Mouse (Mus musculus): ENCODE data around the gene Pimreg.

Gene Pimreg

DNA sequence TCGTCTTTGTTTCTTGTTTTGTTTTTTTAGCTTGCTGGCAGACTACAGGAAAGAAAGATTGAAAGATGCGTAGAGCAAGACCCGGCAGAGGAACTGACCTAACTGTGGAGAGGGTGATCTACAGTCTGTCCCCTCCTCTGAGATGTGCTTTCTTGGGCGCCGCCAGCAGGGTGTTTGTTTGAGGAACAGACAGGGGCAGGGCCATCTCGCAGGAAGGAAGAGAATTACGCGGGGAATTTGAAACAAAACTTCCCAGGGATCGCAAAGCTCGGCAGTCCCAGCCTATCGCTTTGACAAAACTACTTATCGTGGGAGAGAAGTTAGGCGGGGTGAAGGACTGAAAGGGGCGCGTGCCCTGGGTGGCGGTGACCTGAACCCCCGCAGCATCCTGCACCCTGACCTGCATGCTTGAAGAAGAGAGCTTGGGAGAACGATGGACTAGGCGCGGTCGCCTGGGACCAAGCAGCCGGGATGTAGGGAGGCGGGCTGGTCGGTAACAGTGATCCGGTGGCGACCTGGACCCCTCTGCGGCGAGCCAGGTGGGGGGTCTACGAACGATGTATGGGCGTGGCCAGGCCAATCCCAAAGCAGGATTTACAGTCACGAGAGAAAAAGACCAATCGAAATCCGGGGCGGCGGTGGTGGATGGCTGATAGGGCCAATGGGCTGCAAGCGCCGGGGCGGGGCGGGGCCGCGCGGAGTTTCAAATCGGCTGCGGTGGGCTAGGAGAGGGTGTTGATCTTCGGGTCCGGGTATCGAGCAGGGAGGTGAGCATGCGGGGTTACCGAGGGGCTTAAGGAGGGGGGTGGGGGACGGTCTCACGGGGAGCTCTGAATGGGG, at the start of gene Pimreg:
Pimreg (plus strand) TSS at position 265 of the 840 bp plus-strand sequence.
- peak; percentile 84 for DNase-seq (ENCODE audit: low read depth, low spot score)

DNA sequence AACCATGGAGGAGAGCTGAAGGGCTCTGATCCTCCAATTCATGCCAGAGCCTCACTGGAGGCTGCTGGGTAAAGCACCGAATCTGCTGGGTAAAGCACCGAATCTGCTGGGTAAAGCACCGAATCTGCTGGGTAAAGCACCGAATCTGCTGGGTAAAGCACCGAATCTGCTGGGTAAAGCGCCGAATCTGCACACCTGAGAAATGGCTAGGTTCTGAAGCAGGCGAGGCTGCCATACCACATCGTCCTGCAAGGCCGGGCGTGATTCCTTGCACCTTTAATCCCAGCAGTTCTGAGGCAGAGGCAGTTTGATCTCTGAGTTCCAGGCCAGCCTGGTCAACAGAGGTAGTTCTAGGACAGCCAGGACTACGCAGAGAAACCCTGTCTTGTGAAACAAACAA, 49.4 kb upstream of the Pimreg start:
- no peak for DNase-seq (ENCODE audit: low read depth, low spot score)

DNA sequence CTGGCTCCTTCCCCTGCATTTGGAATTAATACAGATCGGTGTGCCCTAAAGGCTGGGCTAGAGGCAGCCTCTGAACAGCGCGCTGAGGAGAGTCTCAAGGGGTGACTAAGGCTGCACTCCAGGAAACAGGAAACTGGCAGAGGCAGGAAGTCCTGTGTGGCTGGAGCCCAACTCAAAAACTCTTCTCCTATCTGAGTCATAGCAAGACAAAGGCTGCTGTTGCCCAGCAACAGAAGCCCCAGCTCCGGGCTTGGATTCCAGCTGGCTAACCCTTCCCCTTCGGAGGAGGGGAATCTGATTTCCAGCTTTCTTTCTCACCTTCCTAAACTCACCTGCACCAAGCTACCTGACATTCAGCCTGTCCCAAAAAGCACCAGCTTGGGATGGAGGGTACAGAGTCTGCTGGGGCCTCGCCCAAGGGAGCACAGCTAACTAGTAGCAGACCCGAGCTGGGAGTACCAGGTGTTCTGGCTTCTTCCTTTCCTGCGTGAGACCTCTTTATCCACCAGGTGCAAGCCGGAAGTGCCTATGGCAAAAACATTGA, 45.8 kb upstream of the Pimreg start:
- peak; percentile 79 for DNase-seq (ENCODE audit: low read depth, low spot score)

DNA sequence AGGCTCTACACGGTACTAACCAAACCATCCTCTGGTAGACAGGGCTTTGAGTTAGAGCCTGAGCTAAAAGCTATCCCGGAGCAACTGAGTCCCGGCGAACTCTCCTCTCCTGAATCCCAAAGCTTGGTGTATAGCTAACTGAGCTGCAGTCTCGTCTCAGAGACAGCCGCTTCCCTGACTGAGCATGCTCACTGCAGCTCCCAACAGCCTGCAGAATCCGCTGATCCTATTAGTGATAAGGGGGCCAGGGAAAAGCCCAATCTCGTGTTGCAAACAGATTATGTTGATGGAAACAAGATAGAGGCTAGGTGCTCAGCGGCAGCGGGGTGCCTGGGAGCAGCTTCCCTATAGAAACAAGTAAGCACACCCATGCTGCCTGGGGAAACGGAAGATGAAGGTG, 45.0 kb upstream of the Pimreg start:
- DNase-seq (ENCODE audit: low read depth, low spot score) = peak; percentile 24

DNA sequence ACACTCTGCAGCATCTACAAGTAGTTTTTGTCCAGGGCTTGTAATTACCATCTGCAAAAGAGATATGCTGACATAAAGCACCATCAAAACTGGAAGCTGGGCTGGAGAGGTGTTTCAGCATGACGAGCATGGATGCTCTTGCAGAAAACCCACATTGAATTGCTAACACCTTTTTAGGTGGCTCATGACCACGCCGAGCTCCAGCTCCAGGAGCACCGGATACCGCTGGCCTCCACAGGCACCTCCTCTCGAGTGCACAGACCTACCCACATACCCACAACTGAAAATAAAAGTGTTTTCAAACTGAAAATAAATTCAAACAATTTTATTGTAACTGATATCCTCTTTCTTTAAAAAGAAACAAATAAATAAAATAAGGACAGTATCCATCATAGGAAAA, 41.6 kb upstream of the Pimreg start:
- DNase-seq (ENCODE audit: low read depth, low spot score) = peak; percentile 69

DNA sequence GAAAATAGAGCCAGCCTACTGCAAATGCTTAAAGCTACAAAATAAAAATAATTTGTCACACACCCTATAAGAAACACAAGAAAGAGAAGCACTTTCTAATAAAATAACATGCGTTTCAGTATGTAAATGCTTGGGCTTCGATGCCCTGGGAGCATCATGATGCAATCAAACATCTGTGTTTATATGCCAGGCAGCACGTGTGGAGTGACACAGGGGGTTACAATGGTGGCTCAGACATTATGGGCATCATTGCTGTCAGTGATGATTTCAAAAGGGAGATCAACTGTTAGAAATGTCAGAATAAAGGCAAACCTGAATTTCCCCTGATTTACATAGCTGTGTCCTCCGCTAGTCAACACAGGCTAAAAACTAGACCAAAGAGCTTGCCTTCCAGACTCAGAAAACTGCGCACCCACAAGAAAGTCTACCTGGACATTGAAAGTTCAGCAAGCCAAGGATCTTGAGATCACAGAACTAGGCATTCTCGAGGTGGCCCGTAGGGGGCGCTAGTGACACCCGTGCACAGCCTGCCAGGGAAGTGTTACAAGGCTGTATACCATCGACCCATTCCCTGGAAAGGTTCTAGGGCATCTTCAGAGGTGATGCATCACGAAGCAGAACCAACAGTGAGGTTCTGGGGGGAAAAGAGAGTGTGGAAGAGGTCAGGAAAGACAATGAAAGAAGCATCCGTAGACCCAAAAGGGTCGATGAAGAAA, 39.5 kb upstream of the Pimreg start:
- peak; percentile 27 for DNase-seq (ENCODE audit: low read depth, low spot score)

DNA sequence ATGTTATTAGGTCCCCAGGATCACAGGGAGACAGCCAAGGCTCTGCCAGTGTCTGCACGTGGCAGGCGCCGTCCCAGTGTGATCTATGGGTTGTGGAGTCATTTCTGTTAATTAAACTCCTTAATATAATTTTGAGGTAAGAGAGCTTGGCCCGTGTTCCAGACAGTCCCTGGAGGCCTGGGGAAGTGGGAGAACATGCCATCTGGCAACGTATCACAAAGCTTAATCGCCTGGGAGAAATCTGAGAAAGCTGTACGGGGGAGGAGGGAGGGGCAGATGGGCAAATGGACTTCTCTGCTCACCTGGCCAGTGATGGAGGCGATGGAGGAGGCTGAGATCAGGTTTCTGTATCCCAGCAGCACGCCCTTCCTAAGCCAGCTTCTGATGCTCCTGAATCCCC, 38.7 kb upstream of the Pimreg start:
- DNase-seq (ENCODE audit: low read depth, low spot score) = no peak

DNA sequence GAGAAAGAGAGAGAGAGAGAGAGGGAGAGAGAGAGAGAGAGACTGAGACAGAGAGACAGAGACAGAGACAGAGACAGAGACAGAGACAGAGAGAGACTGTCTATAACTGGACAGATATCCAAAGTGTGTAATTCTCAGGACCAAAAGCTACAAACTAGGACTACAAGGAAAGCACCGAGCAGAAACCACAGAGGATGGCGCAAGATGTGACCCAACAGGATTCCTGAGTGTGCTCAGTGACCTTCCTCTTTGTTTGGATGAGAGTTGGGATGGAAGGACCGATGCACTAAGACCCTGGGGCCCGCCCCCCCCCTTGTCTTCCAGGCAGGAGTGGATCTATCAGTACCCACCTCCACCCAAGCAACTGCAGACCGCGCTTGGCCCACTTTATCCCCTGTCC, 36.3 kb upstream of the Pimreg start:
- no peak for DNase-seq (ENCODE audit: low read depth, low spot score)

DNA sequence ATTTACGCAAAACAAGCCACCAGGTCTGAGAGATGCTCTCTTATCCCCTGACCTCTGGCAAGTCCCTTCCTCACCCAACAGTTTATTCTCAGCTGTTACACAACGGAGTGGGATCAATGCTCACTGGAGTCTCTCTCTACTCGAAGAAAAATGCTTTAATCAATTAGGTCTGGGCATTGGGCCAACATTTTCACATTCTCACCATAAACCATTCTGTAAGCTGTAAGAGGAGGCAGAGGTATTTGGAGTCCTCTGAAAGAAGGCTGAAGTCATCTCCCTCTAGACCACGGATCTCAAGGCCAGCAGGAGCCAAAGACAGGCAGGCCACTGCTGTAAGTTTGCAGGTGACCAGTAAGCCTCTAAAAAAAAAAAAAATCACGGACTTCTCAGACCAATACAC, 31.5 kb upstream of the Pimreg start:
- DNase-seq (ENCODE audit: low read depth, low spot score) = no peak

DNA sequence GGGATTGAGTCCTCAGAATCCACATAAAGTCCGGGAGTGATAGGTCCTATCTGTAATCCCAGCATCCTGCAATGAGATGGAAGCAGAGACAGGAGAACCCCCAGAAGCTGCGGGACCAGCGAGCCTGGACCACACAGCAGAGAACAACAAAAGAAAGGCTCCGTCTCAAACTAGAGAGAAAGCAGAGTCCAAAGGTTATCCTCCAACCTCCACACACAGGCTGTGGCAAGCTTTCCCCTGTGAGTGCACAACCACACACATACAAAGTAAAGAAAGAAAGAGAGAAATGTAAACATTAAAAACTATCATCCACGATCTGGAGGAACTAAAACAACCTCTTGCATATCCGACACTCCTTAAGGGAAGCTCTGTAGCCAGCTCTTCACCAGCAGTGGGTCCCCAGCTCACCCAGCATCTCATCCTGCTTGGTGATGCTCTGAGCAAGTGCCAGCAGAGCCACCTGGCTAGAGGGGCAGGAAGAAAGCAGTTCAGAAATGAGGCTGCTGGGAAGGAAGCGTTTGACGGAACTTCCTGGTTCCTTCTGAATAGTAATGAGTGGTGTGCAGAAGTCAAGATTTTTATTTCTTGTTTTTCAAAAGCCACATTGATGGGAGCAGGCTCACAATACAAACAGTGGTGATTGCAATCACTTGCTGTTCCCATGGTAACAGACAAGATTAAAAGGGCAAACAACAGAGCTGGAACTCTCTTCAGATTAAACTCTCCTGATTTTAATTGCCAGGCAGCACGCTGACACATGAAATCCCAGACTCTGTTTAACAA, 30.7 kb upstream of the Pimreg start:
- peak; percentile 22 for DNase-seq (ENCODE audit: low read depth, low spot score)

DNA sequence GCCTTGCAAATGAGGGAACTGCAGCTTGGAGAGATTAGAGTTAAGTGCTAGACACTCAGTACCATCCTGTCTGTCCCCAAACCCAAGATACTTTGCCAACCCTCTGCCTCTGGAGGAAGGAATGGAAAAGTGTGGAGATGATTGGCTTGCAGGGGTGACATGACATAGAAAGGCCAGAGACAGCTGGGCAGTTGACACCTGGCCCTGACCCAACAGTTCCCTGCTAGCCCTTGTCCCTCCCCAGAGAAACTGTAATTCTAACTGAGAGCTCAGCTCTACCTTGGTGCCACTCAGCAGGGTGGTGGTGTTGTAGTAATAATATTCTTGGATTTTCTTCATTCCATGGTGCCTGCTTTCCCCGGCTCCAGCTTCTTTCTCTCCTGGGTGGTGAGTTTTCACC, 29.9 kb upstream of the Pimreg start:
- DNase-seq (ENCODE audit: low read depth, low spot score) = no peak

DNA sequence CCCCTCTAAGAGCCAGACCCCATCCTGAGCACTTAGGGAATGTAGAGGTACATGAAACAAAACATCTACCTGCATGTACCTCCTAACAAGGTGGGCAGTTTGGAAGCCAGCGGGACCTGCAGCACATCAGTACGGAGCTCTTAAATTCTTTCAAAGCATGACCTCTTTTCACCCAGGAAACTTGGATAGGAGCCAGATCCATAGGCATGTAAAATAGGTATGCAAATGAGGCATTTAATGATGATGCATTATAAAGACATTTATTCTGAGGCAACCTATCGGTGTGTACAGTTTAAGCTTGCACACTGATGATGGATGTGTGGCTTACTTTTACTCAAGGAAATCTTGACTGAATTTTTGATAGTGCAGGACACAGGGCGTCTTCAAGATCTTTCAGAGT, 27.2 kb upstream of the Pimreg start:
- DNase-seq (ENCODE audit: low read depth, low spot score) = no peak

DNA sequence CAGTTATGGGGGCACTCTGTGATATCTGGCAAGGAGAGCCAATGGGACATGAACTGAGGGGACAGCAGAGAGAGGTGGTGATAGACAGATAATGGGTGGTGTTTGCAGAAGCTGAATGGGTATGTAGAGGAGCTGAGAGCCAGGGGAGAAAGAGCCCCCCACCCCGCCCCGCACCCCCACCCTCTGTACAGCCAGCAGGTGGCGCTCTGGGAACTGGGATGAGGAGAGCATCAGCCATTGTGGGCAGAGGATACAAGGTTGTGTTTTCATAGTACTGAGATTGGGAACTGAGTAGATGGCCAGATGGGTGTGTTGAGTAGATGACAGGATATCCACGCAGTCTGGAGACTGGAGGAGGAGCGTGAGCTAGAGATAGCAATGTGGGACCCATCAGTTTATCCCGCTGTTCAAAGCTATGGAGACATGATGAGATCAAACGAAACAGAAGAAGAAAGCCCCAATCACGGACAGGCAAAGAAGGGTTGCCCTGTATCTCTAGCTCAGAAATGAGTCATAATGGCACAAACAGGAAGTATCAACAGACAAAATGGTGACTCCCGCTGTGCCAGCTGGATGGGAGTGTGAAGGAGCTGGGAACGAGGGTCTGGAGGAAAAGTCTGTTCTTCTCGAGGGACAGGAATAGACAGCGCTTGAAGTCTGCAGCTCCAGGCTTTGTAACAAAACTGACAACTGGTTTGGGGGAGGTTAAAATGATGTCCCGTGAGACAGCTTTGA, 25.1 kb upstream of the Pimreg start:
- DNase-seq (ENCODE audit: low read depth, low spot score) = no peak

DNA sequence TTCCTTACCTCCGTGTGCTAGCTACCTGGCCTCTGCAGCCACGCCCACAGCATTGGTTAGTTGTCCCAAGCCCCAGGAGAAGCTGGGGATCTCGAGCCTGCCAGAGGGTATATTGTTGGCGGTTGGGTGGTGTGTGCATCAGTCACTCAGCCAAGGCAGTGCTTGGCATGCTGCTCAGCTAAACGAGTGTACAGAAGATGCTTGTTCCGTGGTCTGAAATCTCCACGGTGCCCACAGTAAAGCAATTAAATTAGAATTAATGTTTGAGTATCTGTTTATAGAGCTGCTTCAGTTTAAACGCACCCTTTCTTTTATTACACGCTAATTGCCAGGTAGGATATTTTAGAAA, 24.6 kb upstream of the Pimreg start:
- DNase-seq (ENCODE audit: low read depth, low spot score) = no peak

DNA sequence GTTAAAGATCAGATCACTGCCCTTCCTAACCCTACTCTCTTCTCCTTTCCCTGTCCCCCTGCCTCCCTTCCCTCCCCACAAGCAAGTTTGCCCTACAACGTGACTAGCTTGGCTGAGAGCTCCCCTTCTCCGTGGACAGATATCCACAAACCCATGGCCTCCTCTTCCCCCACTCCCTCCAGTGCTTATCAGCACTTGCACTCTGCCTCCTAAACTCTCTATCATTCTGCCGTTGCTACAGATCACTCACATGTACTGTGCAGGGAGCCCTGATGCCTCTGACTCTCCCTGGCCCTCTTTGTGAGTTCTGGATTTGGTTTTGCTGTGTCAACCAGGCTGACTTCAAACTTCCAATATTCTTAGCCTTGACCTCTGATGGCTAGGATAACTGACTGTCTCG, 20.8 kb upstream of the Pimreg start:
- DNase-seq (ENCODE audit: low read depth, low spot score) = no peak

DNA sequence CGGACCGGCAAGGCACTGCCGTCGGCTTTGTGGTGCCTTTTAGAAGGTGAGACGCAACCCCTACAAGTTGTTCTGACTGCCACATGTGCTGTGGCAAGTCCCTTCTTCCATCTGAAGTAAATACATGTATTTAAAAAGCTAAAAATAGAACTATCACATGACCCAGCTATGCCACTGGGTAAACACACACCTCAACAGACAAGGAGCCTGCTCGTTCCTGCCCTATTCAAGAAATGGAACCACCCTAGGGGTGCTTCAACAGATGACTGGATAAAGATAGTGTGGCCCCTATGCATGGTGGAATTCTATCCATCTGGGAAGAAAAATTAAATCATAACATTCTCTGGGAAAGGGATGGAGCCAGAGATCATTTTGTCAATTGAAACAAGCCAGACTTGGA, 19.0 kb upstream of the Pimreg start:
- no peak for DNase-seq (ENCODE audit: low read depth, low spot score)

DNA sequence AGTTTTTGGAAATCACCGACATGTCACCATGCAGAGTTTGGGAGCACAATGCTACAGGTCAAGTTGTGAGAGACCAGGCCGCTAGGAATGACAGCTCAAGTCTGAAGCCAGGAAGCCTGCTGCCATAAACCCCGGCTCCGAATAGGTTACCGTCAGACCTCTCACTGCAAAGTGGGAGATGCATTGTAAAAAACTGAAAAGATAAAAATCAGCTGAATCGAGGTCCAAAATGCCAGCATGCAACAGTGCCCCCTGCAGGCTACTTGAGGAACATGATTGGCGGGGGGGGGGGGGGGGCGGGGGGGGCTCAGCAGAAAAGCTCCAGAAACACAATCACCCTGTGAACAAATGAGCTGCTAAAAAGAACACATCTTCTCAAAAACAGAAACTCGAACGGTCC, 18.3 kb upstream of the Pimreg start:
- DNase-seq (ENCODE audit: low read depth, low spot score) = peak; percentile 38

DNA sequence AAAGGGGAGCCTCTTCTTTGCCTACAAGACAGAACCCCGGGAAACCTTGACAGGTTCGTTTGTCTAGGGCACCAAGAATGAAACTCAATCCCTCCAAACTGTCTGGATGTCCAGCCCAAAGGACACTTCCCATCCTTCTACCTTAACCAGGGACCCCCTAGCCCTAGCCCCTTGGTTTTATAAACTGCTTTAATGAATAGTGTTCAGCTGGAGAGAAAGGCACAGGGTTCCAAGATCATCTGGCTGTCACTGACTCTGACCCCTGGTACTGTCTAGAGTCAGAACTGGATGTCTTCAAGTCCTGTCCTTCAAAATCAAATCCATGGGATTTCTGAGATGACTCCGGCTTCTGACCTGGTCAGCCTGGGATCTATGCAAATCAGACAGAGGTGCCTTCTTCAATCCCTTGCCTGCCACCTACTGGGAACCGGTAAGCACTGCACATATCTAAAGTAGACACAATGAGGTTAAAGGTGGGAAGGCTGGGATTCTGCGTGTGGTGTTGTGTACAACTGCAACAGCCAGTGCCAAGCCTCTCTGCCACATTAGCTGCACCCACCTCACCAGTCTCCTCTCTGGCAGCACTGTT, 17.5 kb upstream of the Pimreg start:
- DNase-seq (ENCODE audit: low read depth, low spot score) = peak; percentile 63

DNA sequence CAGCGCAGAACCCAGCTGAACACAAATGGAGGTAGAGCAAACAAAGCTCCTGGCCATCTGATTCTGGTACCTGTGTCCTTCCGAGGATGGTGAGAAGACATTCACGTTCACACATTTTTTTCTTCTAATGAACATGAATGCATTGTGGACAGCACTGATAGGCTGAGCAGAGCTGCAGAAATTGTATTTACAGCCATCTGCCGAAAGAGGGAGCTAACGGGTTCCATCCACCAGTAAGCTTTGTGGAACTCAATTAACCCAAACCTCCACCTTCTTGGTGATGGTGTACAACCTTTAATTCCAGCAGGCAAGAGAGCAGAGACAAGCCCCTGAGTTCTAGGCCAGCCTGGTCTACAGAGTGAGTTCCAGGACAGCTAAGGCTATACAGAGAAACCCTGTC, 16.0 kb upstream of the Pimreg start:
- DNase-seq (ENCODE audit: low read depth, low spot score) = peak; percentile 44

DNA sequence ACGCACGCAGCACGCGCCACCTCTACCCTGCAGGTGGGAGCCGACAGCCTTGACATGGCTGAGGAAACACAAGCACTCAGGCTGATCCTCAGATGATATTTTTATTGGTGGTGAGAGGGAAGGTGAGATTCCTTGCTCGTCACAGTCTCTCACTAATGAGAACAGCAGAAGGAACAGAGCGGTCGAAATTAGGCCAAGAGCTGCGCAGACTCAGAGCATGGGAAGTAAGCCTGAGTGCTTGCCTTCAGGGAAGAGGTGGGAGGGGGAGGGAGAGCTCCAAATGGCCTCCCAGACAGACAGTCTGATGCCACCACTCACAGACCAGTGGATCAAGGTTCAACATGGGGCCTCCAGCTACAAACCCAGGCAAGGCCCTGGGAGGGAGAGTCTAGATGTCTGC, 15.3 kb upstream of the Pimreg start:
- DNase-seq (ENCODE audit: low read depth, low spot score) = no peak

DNA sequence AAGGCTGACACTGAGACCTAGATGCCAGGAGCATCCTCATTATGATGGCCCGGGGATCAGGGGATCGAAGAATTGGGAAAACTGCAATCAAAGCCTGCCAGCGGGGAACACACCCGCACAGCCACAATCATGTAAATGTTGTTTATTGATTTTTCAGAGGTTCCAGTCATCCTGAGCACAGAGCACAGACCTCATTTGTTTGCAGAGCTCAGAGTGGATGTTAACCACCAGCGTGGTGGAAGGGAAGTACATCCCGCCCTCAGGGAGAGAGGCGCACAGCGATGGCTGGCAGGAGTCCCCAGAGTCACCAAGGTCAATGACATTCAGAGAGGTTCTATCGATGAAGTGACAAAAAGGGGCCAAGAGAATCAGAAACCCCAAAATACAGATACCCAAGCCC, 14.0 kb upstream of the Pimreg start:
- DNase-seq (ENCODE audit: low read depth, low spot score) = no peak

Measured in CD4-positive helper T cell, adult 2 months (primary cell).